Mouse (Mus musculus) olfactory bulb, adult 2 months (tissue): ENCODE data around the gene Proca1.

Experiments used
- CTCF ChIP-seq: fragments of 200-500 bp; IDR thresholded peaks from 2 replicates; pipeline ENCODE4 v1.5.1; 2012; ENCODE audit warnings: low read depth, mild to moderate bottlenecking, low read length, moderate library complexity; ENCODE audit not compliant: insufficient read depth
- POLR2A ChIP-seq: fragments of 200-500 bp; IDR thresholded peaks from 2 replicates; pipeline ENCODE4 v1.6.1; 2012; ENCODE audit warnings: mild to moderate bottlenecking, low read depth, low read length, moderate library complexity; ENCODE audit not compliant: insufficient read depth

GRCm38 (mm10) chr11:78195101-78195863 lies 2.1 kb downstream of the Proca1 start:
- no peak for TF ChIP-seq CTCF
- TF ChIP-seq POLR2A, result no peak
